Mouse (Mus musculus): ENCODE results near the gene Gm5798.
"Not testable (repeated sequence)": the region's sequence is repeated elsewhere in the genome, so short reads cannot be mapped to it uniquely, and the experiment has no call there.

Gm5798 gene

GRCm38 (mm10) chr14:41348309-41348708, at the start of gene Gm5798:
Gene Gm5798, plus strand, starts transcription at chr14:41348609.
- not testable (repeated sequence) for DNase-seq (ENCODE audit: low read depth)

- not testable (repeated sequence) for DNase-seq (ENCODE audit: low read depth)
These were observed 37.9 kb downstream of the Gm5798 start, which contains the start of gene Gm7945 for GRCm38 (mm10) chr14:41386279-41386678. Gene Gm7945, minus strand, starts transcription at chr14:41386379.
